In the genomic region with DNA sequence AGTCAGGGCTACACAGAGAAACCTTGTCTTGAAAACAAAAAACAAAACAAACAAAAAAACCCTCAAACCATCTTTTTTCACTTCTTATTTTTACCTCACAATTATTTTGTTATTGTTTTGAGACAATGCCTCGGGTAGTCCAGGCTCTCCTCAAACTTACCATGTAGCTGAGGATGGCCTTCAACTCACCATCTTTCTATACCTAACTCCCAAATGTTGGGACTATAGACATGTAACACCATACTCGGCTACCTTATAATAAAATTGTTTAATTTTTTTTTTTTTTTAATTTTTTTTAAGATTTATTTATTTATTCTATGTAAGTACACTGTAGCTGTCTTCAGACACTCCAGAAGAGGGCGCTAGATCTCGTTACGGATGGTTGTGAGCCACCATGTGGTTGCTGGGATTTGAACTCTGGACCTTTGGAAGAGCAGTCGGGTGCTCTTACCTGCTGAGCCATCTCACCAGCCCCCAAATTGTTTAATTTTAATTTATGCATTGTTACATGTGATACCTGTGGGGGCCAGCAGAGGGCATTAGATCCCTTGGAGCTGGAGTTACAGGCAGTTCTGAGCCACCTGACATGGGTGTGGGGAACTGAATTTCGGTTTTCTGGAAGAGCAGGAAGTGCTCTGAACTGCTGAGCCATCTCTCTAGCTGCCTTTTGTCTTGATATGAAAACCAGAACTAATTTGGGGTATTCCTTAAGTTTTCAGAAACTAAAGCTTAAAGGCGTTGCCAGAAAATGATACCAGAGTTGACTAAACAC, we compare ENCODE assay signal across 8 mouse cellular contexts. TPM values are rescaled to one million over a fixed set of nuclear protein-coding genes. Genes with fewer than 3 reads are reported as not detected.
DNase-seq lines count a peak whose midpoint lies in the region; ATAC-seq and TF ChIP-seq lines count a peak whose summit lies in the region.

No protein-coding gene starts in this region.

- H3K4me2 ChIP-seq in midbrain, embryonic 11.5 days, result no peak overlapping the region
- no peak overlapping the region for H3K4me2 ChIP-seq in midbrain, embryonic 13.5 days (replicated peaks)
- H3K4me2 ChIP-seq in stomach, postnatal 0 days (replicated peaks; ENCODE audit: low read depth), result no peak overlapping the region

- H3K9me3 ChIP-seq in midbrain, embryonic 11.5 days (ENCODE audit: control insufficient read depth, low read length), result no peaks in the 10 kb centered on the region
- H3K9me3 ChIP-seq in midbrain, embryonic 13.5 days, result no peaks in the 10 kb centered on the region
- no peaks in the 10 kb centered on the region for H3K9me3 ChIP-seq in megakaryocyte, embryonic 14.5 days
- no peaks in the 10 kb centered on the region for H3K9me3 ChIP-seq in stomach, postnatal 0 days (ENCODE audit: control insufficient read depth, low read length)

- peak; percentile 67 for TF ChIP-seq CTCF in bone marrow, adult 2 months (IDR thresholded peaks at IDR 0.05; ENCODE audit: control insufficient read depth, insufficient read depth, low read length)
- TF ChIP-seq CTCF in stomach, postnatal 0 days (IDR thresholded peaks at IDR 0.05; ENCODE audit: low read depth), result peak; percentile 81

- H3K36me3 ChIP-seq in midbrain, embryonic 11.5 days (ENCODE audit: control insufficient read depth, insufficient read depth, low read length), result peaks cover 18% of the 10 kb centered on the region; the same call in 1 of the 2 replicates
- peaks cover 31% of the 10 kb centered on the region for H3K36me3 ChIP-seq in midbrain, embryonic 13.5 days
- H3K36me3 ChIP-seq in megakaryocyte, embryonic 14.5 days (replicated peaks; ENCODE audit: low read length), result peaks cover 74% of the 10 kb centered on the region
- H3K36me3 ChIP-seq in stomach, postnatal 0 days (ENCODE audit: control insufficient read depth, insufficient read depth, low read length), result no peaks in the 10 kb centered on the region; the same call in 1 of the 2 replicates

- ATAC-seq in midbrain, embryonic 11.5 days (ENCODE audit: low FRiP score), result peak; percentile 22; the same call in 1 of the 2 replicates
- no peak for ATAC-seq in midbrain, embryonic 13.5 days
- peak; percentile 77 for ATAC-seq in erythroblast, adult 5-6 weeks (replicated peaks; ENCODE audit: low FRiP score, poor library complexity, severe bottlenecking)
- ATAC-seq in hematopoietic stem cell, adult 5-6 weeks (replicated peaks in 1 of 2; ENCODE audit: insufficient read depth in 1 of 2, low FRiP score in 2 of 2, low TSS enrichment in 1 of 2, low read depth in 1 of 2, poor library complexity in 2 of 2, severe bottlenecking in 2 of 2), result peak; percentile 68 to 80; a peak in 3 of 4 replicates
- ATAC-seq in stomach, postnatal 0 days (ENCODE audit: low FRiP score, low TSS enrichment), result peak; percentile 73

- no peak overlapping the region for H3K4me3 ChIP-seq in midbrain, embryonic 11.5 days (ENCODE audit: low read depth, low read length)
- H3K4me3 ChIP-seq in midbrain, embryonic 13.5 days (replicated peaks), result no peak overlapping the region
- H3K4me3 ChIP-seq in bone marrow, adult 2 months (replicated peaks; ENCODE audit: control insufficient read depth, low read depth, low read length), result no peak overlapping the region
- H3K4me3 ChIP-seq in megakaryocyte, embryonic 14.5 days (replicated peaks), result peak overlapping the region; percentile 70
- no peak overlapping the region for H3K4me3 ChIP-seq in stomach, postnatal 0 days (ENCODE audit: low read depth, low read length)

- TF ChIP-seq POLR2A in bone marrow, adult 2 months (IDR thresholded peaks at IDR 0.05; ENCODE audit: borderline replicate concordance, control insufficient read depth, low read depth, low read length), result no peak

- WGBS in midbrain, embryonic 11.5 days, result 50% methylated on average over 7 of the region's 8 CpGs
- 47% methylated on average over 8 of the region's 8 CpGs for WGBS in midbrain, embryonic 13.5 days
- 19% methylated on average over 8 of the region's 8 CpGs for WGBS in bone marrow, adult 2 months
- 51% methylated on average over 5 of the region's 8 CpGs for WGBS in stomach, postnatal 0 days

- no peak overlapping the region for H3K27ac ChIP-seq in midbrain, embryonic 11.5 days (ENCODE audit: low read depth, low read length)
- no peak overlapping the region for H3K27ac ChIP-seq in midbrain, embryonic 13.5 days
- H3K27ac ChIP-seq in bone marrow, adult 2 months (ENCODE audit: control insufficient read depth, insufficient read depth, low read depth, low read length, poor library complexity), result no peak overlapping the region
- no peak overlapping the region for H3K27ac ChIP-seq in stomach, postnatal 0 days (replicated peaks)

- TF ChIP-seq EP300 in stomach, postnatal 0 days (optimal IDR thresholded peaks at IDR 0.05), result no peak

- peak; percentile 93 for DNase-seq in midbrain, embryonic 11.5 days (ENCODE audit: low spot score, missing footprints)
- DNase-seq in left cerebral cortex, adult 18-20 months (ENCODE audit: low spot score in 2 of 2), result peak; percentile 66 to 68
- peak; percentile 66 for DNase-seq in stomach, postnatal 0 days (ENCODE audit: low spot score)

- no peak overlapping the region for H3K9ac ChIP-seq in midbrain, embryonic 11.5 days (ENCODE audit: low read length)
- H3K9ac ChIP-seq in midbrain, embryonic 13.5 days (replicated peaks), result no peak overlapping the region
- H3K9ac ChIP-seq in stomach, postnatal 0 days (ENCODE audit: low read length), result no peak overlapping the region

- no peaks in the 10 kb centered on the region for H3K27me3 ChIP-seq in midbrain, embryonic 11.5 days (ENCODE audit: control insufficient read depth, insufficient read depth, low read length)
- no peaks in the 10 kb centered on the region for H3K27me3 ChIP-seq in midbrain, embryonic 13.5 days
- H3K27me3 ChIP-seq in megakaryocyte, embryonic 14.5 days (replicated peaks), result no peaks in the 10 kb centered on the region
- no peaks in the 10 kb centered on the region for H3K27me3 ChIP-seq in stomach, postnatal 0 days (ENCODE audit: control insufficient read depth, insufficient read depth, low read length)

- peaks cover under 1% of the 10 kb centered on the region; the same call in 1 of the 2 replicates for H3K4me1 ChIP-seq in midbrain, embryonic 11.5 days (ENCODE audit: control insufficient read depth, insufficient read depth, low read length)
- peaks cover 2% of the 10 kb centered on the region for H3K4me1 ChIP-seq in midbrain, embryonic 13.5 days (replicated peaks)
- H3K4me1 ChIP-seq in bone marrow, adult 2 months (ENCODE audit: control insufficient read depth, insufficient read depth, low read length), result no peaks in the 10 kb centered on the region; the same call in 1 of the 2 replicates
- peaks cover 44% of the 10 kb centered on the region for H3K4me1 ChIP-seq in megakaryocyte, embryonic 14.5 days
- H3K4me1 ChIP-seq in stomach, postnatal 0 days (replicated peaks; ENCODE audit: control insufficient read depth, insufficient read depth), result no peaks in the 10 kb centered on the region

RNA-seq across cellular contexts. Expression of a gene that starts 6.3 kb away (rescaled TPM):
- polyA plus RNA-seq in midbrain, embryonic 11.5 days (2014; fragmentation: Nextera tagmentation; extraction: Ambion mirVana), result 19.6 and 24.7 TPM in 2 replicates
- 14.5 and 14.9 TPM in 2 replicates for polyA plus RNA-seq in midbrain, embryonic 13.5 days (2015; fragmentation: Nextera tagmentation; extraction: Ambion mirVana)
- 9.4 and 11.3 TPM in 2 replicates for polyA plus RNA-seq in bone marrow, adult 2 months (2011; ENCODE audit: insufficient read depth, insufficient read length, low replicate concordance, missing spikeins)
- 1.7 and 2.7 TPM in 2 replicates for total RNA-seq in erythroblast, adult 5-6 weeks (2015; ENCODE audit: low replicate concordance)
- 9.9 and 13.4 TPM in 2 replicates for total RNA-seq in erythroblast, adult 5-6 weeks (2017; ENCODE audit: low replicate concordance)
- total RNA-seq in hematopoietic stem cell, adult 5-6 weeks (2017), result 24.4 and 27.3 TPM in 2 replicates
- total RNA-seq in left cerebral cortex, adult 18-20 months (2021), result 1 to 10 TPM; 9.5 to 9.9 TPM
- polyA plus RNA-seq in megakaryocyte, embryonic 14.5 days (2012; ENCODE audit: insufficient read depth, low replicate concordance), result 0.40 TPM in 1 of 2 replicates, not detected in the other
- polyA plus RNA-seq in stomach, postnatal 0 days (2015; fragmentation: Nextera tagmentation; extraction: Ambion mirVana), result 4.1 and 4.8 TPM in 2 replicates

RNA-seq across cellular contexts. Expression of a gene that starts 6.4 kb away (rescaled TPM):
- polyA plus RNA-seq in midbrain, embryonic 11.5 days (2014; fragmentation: Nextera tagmentation; extraction: Ambion mirVana), result 25.6 and 25.9 TPM in 2 replicates
- 25.8 and 28.8 TPM in 2 replicates for polyA plus RNA-seq in midbrain, embryonic 13.5 days (2015; fragmentation: Nextera tagmentation; extraction: Ambion mirVana)
- polyA plus RNA-seq in bone marrow, adult 2 months (2011; ENCODE audit: insufficient read depth, insufficient read length, low replicate concordance, missing spikeins), result 0.83 and 3.6 TPM in 2 replicates
- total RNA-seq in erythroblast, adult 5-6 weeks (2015; ENCODE audit: low replicate concordance), result 0.42 TPM in 1 of 2 replicates, not detected in the other
- total RNA-seq in erythroblast, adult 5-6 weeks (2017; ENCODE audit: low replicate concordance), result 3.7 TPM in 1 of 2 replicates, not detected in the other
- 10.6 and 12.9 TPM in 2 replicates for total RNA-seq in hematopoietic stem cell, adult 5-6 weeks (2017)
- 10 to 100 TPM; 28.7 to 30.3 TPM for total RNA-seq in left cerebral cortex, adult 18-20 months (2021)
- polyA plus RNA-seq in megakaryocyte, embryonic 14.5 days (2012; ENCODE audit: insufficient read depth, low replicate concordance), result 1.1 TPM in 1 of 2 replicates, not detected in the other
- polyA plus RNA-seq in stomach, postnatal 0 days (2015; fragmentation: Nextera tagmentation; extraction: Ambion mirVana), result 4.9 and 5.3 TPM in 2 replicates

RNA-seq across cellular contexts. Expression of a gene that starts 8.6 kb away (rescaled TPM):
- polyA plus RNA-seq in midbrain, embryonic 11.5 days (2014; fragmentation: Nextera tagmentation; extraction: Ambion mirVana), result 1.7 and 2.0 TPM in 2 replicates
- polyA plus RNA-seq in midbrain, embryonic 13.5 days (2015; fragmentation: Nextera tagmentation; extraction: Ambion mirVana), result 2.2 and 3.2 TPM in 2 replicates
- polyA plus RNA-seq in bone marrow, adult 2 months (2011; ENCODE audit: insufficient read depth, insufficient read length, low replicate concordance, missing spikeins), result 0.38 TPM in 1 of 2 replicates, not detected in the other
- total RNA-seq in erythroblast, adult 5-6 weeks (2015; ENCODE audit: low replicate concordance), result not detected in 2 replicates
- total RNA-seq in erythroblast, adult 5-6 weeks (2017; ENCODE audit: low replicate concordance), result not detected in 2 replicates
- total RNA-seq in hematopoietic stem cell, adult 5-6 weeks (2017), result 0.31 TPM in 1 of 2 replicates, not detected in the other
- total RNA-seq in left cerebral cortex, adult 18-20 months (2021), result 1 to 10 TPM; 4.9 to 5.5 TPM
- polyA plus RNA-seq in megakaryocyte, embryonic 14.5 days (2012; ENCODE audit: insufficient read depth, low replicate concordance), result not detected in 2 replicates
- polyA plus RNA-seq in stomach, postnatal 0 days (2015; fragmentation: Nextera tagmentation; extraction: Ambion mirVana), result 0.17 and 0.29 TPM in 2 replicates

RNA-seq across cellular contexts. Expression of a gene that starts 38.3 kb away (rescaled TPM):
- polyA plus RNA-seq in midbrain, embryonic 11.5 days (2014; fragmentation: Nextera tagmentation; extraction: Ambion mirVana), result 1,817 and 1,848 TPM in 2 replicates
- 1,380 and 1,385 TPM in 2 replicates for polyA plus RNA-seq in midbrain, embryonic 13.5 days (2015; fragmentation: Nextera tagmentation; extraction: Ambion mirVana)
- polyA plus RNA-seq in bone marrow, adult 2 months (2011; ENCODE audit: insufficient read depth, insufficient read length, low replicate concordance, missing spikeins), result 1,266 and 1,894 TPM in 2 replicates
- 738 and 1,031 TPM in 2 replicates for total RNA-seq in erythroblast, adult 5-6 weeks (2015; ENCODE audit: low replicate concordance)
- 502 and 613 TPM in 2 replicates for total RNA-seq in erythroblast, adult 5-6 weeks (2017; ENCODE audit: low replicate concordance)
- 6,333 and 6,615 TPM in 2 replicates for total RNA-seq in hematopoietic stem cell, adult 5-6 weeks (2017)
- 100 to 1,000 TPM; 512 to 513 TPM for total RNA-seq in left cerebral cortex, adult 18-20 months (2021)
- polyA plus RNA-seq in megakaryocyte, embryonic 14.5 days (2012; ENCODE audit: insufficient read depth, low replicate concordance), result 500 and 629 TPM in 2 replicates
- 2,380 and 2,431 TPM in 2 replicates for polyA plus RNA-seq in stomach, postnatal 0 days (2015; fragmentation: Nextera tagmentation; extraction: Ambion mirVana)
